8 mouse cellular contexts compared by ENCODE assay signal in genomic region chr6:143165404-143166257, GRCm38 (mm10). TPM values are rescaled to one million over a fixed set of nuclear protein-coding genes. Genes with fewer than 3 reads are reported as not detected.
DNase-seq lines count a peak whose midpoint lies in the region; ATAC-seq and TF ChIP-seq lines count a peak whose summit lies in the region.

No protein-coding gene starts in this region.

- no peak overlapping the region; the same call in 1 of the 2 replicates for H3K9ac ChIP-seq in kidney, postnatal 0 days (ENCODE audit: low read depth, low read length)
- peak overlapping the region; percentile 92 for H3K9ac ChIP-seq in hindbrain, embryonic 14.5 days
- peak overlapping the region; percentile 92 for H3K9ac ChIP-seq in midbrain, embryonic 14.5 days (replicated peaks; ENCODE audit: low read length)

- 0 out of 2 replicates have a peak, but pooled peaks cover 10% of the 10 kb centered on the region for H3K4me1 ChIP-seq in kidney, postnatal 0 days (replicated peaks; ENCODE audit: insufficient read depth, low read length)
- peaks cover 11% of the 10 kb centered on the region; the same call in 1 of the 2 replicates for H3K4me1 ChIP-seq in brown adipose tissue, adult 24 weeks (ENCODE audit: control insufficient read depth, insufficient read depth, insufficient read length, low read length)
- H3K4me1 ChIP-seq in hindbrain, embryonic 14.5 days (replicated peaks; ENCODE audit: control insufficient read depth, insufficient read depth, low read length): peaks cover 22% of the 10 kb centered on the region
- peaks cover 28% of the 10 kb centered on the region for H3K4me1 ChIP-seq in midbrain, embryonic 14.5 days (ENCODE audit: control insufficient read depth, insufficient read depth, low read length)

- peak overlapping the region; percentile 92 for H3K27ac ChIP-seq in kidney, postnatal 0 days
- H3K27ac ChIP-seq in brown adipose tissue, adult 24 weeks (replicated peaks; ENCODE audit: low read depth, low read length): peak overlapping the region; percentile 79; the same call in 1 of the 2 replicates
- no peak overlapping the region for H3K27ac ChIP-seq in hindbrain, embryonic 14.5 days
- H3K27ac ChIP-seq in midbrain, embryonic 14.5 days (replicated peaks; ENCODE audit: low read depth, low read length): peak overlapping the region; percentile 93; the same call in 1 of the 2 replicates

- 58% methylated on average over 15 of the region's 15 CpGs for WGBS in kidney, postnatal 0 days
- 52% methylated on average over 15 of the region's 15 CpGs for WGBS in hindbrain, embryonic 14.5 days
- WGBS in midbrain, embryonic 14.5 days: 50% methylated on average over 15 of the region's 15 CpGs

- no peaks in the 10 kb centered on the region for H3K27me3 ChIP-seq in kidney, postnatal 0 days (ENCODE audit: insufficient read depth, low read length)
- H3K27me3 ChIP-seq in hindbrain, embryonic 14.5 days (ENCODE audit: control insufficient read depth, insufficient read depth, low read length): no peaks in the 10 kb centered on the region
- no peaks in the 10 kb centered on the region for H3K27me3 ChIP-seq in midbrain, embryonic 14.5 days (ENCODE audit: control insufficient read depth, insufficient read depth, low read length)

- 0 out of 2 replicates have a peak overlapping the region, but pooled peaks have one; percentile 74 for H3K4me3 ChIP-seq in kidney, postnatal 0 days (replicated peaks; ENCODE audit: low read depth, low read length)
- H3K4me3 ChIP-seq in brown adipose tissue, adult 24 weeks (ENCODE audit: insufficient read depth, low read depth, low read length): peak overlapping the region; percentile 57; the same call in 1 of the 2 replicates
- peak overlapping the region; percentile 88 for H3K4me3 ChIP-seq in hindbrain, embryonic 14.5 days (replicated peaks; ENCODE audit: low read length)
- H3K4me3 ChIP-seq in midbrain, embryonic 14.5 days (replicated peaks; ENCODE audit: low read depth, low read length): peak overlapping the region; percentile 87

- 0 out of 2 replicates have a peak, but pooled peaks cover under 1% of the 10 kb centered on the region for H3K36me3 ChIP-seq in kidney, postnatal 0 days (ENCODE audit: insufficient read depth, low read length)
- 0 out of 2 replicates have a peak, but pooled peaks cover under 1% of the 10 kb centered on the region for H3K36me3 ChIP-seq in hindbrain, embryonic 14.5 days (replicated peaks; ENCODE audit: control insufficient read depth, insufficient read depth)
- no peaks in the 10 kb centered on the region for H3K36me3 ChIP-seq in midbrain, embryonic 14.5 days (ENCODE audit: control insufficient read depth, insufficient read depth, low read length)

- no peak for ATAC-seq in kidney, postnatal 0 days (replicated peaks; ENCODE audit: low FRiP score, low read depth)
- no peak for ATAC-seq in hindbrain, embryonic 14.5 days (ENCODE audit: low FRiP score)
- ATAC-seq in midbrain, embryonic 14.5 days (ENCODE audit: low FRiP score, low TSS enrichment): no peak

- DNase-seq in kidney, postnatal 0 days (ENCODE audit: low spot score): no peak
- no peak for DNase-seq in kidney, postnatal 14 days
- no peak for DNase-seq in hindbrain, embryonic 14.5 days (ENCODE audit: low spot score)
- DNase-seq in midbrain, embryonic 14.5 days: no peak
- DNase-seq in spleen, postnatal 36 days (ENCODE audit: low spot score in 2 of 2): no peak
- DNase-seq in left cerebral cortex, adult 8-10 months (ENCODE audit: low spot score in 2 of 2): no peak
- no peak for DNase-seq in adrenal gland, postnatal 14 days

- H3K9me3 ChIP-seq in kidney, postnatal 0 days (replicated peaks; ENCODE audit: low read length): no peaks in the 10 kb centered on the region
- no peaks in the 10 kb centered on the region for H3K9me3 ChIP-seq in hindbrain, embryonic 14.5 days (ENCODE audit: control insufficient read depth, low read length)
- H3K9me3 ChIP-seq in midbrain, embryonic 14.5 days (ENCODE audit: control insufficient read depth, low read length): no peaks in the 10 kb centered on the region

- peak overlapping the region; percentile 78 for H3K4me2 ChIP-seq in kidney, postnatal 0 days (ENCODE audit: low read length)
- peak overlapping the region; percentile 83 for H3K4me2 ChIP-seq in hindbrain, embryonic 14.5 days (replicated peaks)
- H3K4me2 ChIP-seq in midbrain, embryonic 14.5 days (ENCODE audit: low read length): peak overlapping the region; percentile 78

- TF ChIP-seq CTCF in kidney, postnatal 0 days (IDR thresholded peaks at IDR 0.05; ENCODE audit: low read depth): no peak

RNA-seq across cellular contexts. Expression of gene Etnk1, which starts 1.4 kb away (rescaled TPM):
- polyA plus RNA-seq in kidney, postnatal 0 days (2015; fragmentation: Nextera tagmentation; extraction: Ambion mirVana): 35.9 and 36.6 TPM in 2 replicates
- polyA plus RNA-seq in brown adipose tissue, adult 24 weeks (2012; ENCODE audit: insufficient read depth, insufficient read length, missing spikeins): 23.8 and 23.9 TPM in 2 replicates
- polyA plus RNA-seq in hindbrain, embryonic 14.5 days (2014; fragmentation: Nextera tagmentation; extraction: Ambion mirVana): 62.1 and 73.4 TPM in 2 replicates
- 47.3 and 62.0 TPM in 2 replicates for polyA plus RNA-seq in midbrain, embryonic 14.5 days (2014; fragmentation: Nextera tagmentation; extraction: Ambion mirVana)
- total RNA-seq in left cerebral cortex, adult 8-10 months (2022): 100 to 1,000 TPM; 175 to 192 (median 181) TPM
- 93.9 and 105 TPM in 2 replicates for total RNA-seq in adrenal gland, postnatal 14 days (2021)
